Mouse (Mus musculus): ENCODE results near the gene Gabarapl2.

- TF ChIP-seq CTCF (IDR thresholded peaks at IDR 0.05; ENCODE audit: control insufficient read depth, insufficient read depth, insufficient read length) (no peak), MYOG (IDR thresholded peaks at IDR 0.05; ENCODE audit: control insufficient read depth, extremely low read depth, insufficient read length) (no peak), MYOD1 (IDR thresholded peaks at IDR 0.05; ENCODE audit: control insufficient read depth, insufficient read length, low read depth) (no peak), MAX (IDR thresholded peaks at IDR 0.05) (no peak), USF1 (IDR thresholded peaks at IDR 0.05; ENCODE audit: low read depth) (no peak), FOSL1 (IDR thresholded peaks at IDR 0.05; ENCODE audit: insufficient read depth, low read length, poor library complexity, severe bottlenecking) (no peak), CEBPB (IDR thresholded peaks at IDR 0.05; ENCODE audit: low read depth) (no peak)
These were observed 23.8 kb downstream of the Gabarapl2 start for GRCm38 (mm10) chr8:111964351-111964750.
